Mouse (Mus musculus) ovary, postnatal 14 days (tissue): ENCODE results near the gene Baiap2l2.

Experiments used
- DNase-seq: peaks from one replicate; pipeline ENCODE4 v3.0.0; 2022; ENCODE audit warnings: low spot score

Gene Baiap2l2

DNA sequence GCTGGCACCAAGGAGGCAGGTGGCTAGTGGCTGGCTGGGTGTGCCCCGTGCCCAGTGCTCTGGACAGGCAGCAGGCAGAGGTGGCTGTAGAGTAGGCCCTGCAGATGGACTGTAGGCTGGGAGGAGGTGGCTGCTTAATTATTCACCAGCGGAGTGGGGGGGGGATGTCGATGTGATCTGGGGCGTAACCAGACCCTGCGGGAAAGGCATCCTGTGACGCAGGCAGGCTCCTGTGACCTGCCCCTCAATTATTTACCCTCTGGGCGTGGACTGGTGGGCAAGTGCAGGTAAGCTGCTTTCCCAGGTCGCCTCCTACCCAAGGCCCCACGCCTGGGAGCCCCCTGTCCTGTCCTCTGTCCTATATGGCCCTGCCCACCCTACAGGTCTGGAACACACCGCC lies at the start of gene Baiap2l2:
Baiap2l2 (minus strand) TSS at position 139 of the 400 bp plus-strand sequence.
- DNase-seq: no peak

DNA sequence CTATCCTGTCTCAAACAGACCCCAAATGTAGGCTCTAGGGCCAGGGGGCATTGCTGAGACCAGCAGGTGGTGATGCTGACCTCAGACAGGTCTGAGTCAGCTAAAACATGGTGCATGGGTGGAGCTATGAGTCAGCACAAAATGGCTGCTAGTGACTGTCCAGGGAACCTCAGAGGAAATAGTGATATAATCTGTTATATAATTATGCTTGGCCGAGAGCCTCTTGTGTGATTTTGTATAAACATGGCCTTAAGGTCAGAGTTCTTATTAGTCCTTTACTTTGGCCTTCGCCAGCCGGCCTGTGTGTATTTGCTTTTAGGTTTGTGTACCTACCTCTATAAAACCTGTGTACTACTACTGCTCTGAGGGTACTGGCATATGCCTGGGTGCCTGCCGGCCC lies 48.1 kb upstream of the Baiap2l2 start:
- no peak for DNase-seq

DNA sequence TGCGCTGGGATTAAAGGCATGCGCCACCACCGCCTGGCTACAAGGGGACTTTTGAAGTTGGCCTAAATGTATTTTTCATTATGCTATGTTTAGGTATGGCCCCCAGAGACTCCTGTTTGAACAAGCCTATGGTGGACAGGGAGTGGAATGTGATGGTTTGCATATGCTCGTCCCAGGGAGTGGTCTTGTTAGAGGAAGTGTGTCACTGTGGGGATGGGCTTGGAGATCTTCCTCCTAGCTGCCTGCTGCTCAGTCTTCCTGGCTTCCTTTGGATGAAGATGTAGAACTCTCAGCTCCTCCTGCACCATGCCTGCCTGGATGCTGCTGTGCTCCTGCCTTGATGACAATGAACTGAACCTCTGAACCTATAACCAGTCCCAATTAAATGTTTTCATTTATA lies 45.2 kb upstream of the Baiap2l2 start:
- DNase-seq: no peak

DNA sequence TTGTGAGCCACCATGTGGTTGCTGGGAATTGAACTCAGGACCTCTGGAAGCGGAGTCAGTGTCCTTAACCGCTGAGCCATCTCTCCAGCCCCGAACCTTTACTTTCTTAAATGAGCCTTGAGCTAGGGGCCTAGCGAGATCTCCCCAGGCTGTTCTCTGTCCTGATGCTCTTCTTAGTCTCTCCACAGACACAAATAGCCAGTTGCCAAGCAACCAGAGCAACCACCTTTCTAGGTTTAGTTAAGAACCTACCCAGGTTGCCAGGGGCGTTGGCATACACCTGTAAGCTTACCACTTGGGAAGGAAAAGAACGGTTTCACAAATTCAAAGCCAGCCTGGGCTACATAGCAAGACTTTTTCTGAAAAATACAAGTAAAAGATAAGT lies 44.6 kb upstream of the Baiap2l2 start:
- no peak for DNase-seq

DNA sequence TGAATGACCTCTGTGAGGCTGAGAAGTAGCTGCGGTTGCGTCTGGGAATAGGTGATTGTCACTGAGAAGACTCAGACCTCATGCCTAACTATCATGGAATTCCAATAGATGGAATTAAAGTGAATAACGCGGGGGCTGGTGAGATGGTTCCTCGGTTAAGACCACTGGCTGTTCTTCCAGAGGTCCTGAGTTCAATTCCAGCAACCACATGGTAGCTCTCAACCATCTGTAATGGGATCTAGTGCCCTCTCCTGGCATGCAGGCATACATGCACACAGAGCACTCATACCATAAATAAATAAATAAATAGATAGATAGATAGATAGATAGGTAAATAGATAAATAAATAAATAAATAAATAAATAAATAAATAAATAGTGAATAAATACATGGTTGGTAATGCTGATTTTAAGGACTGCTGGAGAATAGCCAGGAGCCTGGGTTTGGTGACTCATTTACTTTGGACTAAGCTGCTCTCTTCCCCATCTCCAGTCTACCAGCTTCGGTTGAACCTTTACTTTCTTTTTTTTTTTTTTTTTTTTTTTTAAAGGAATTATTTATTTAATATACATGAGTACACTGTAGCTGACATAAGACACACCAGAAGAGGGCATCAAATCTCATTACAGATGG lies 44.1 kb upstream of the Baiap2l2 start:
- no peak for DNase-seq

DNA sequence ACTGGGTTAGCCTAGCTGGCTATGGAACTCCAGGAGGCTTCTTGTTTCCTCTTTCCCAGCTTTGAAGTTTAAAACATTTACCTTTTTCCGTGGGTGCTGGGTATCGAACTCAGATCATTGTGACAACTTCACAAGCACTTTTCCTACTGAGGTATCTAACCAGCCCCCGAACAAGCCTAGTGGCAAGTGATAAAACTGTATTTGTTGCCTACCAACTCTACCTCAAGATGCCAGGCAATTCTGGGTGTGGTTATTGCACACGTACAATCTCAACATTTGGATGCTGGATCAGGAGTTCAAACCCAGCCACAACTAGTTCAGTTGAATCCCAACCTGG lies 43.6 kb upstream of the Baiap2l2 start:
- DNase-seq: no peak

DNA sequence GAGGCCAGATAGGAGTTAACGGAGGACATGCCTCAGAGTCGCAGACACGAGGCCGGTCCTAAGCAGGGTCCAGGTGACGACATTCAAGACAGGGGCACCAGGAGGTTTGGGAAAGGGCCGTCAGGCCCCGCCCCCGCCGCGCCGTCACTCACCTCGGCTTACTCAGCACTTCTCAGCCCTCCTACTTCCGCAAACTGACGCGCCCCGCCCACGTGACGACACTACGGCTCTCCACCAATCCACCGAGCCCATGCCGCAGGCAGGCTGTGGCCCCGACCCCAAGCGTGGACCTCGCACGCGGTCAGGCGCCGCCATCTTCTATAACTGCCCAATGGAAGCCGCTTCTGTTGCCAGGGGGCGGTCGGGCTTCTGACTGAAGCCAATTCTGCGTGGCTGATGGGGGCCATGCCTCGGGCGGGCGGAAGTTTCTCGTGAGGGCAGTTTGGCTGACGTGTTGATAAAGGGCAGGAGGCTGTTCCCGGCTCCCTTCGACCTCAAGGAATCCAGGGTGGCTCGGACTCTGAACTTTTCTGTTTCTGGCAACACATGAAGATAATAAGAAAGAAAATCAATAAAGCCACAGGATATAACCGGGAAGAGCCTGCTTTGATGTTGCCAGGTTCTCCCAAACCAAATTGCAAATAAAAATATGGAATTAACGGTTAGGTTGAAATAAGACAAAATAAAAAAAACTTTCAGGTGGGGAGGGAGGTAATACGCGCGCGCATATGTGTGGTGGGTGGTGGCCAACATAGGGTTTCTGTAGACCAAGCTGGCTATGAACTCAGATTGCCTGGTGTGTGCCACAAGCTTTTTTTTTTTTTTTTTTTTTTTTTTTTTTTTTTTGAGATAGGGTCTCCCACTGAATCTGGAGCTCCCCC lies 43.0 kb upstream of the Baiap2l2 start, which contains the start of gene Pla2g6:
Pla2g6 (minus strand) TSS at position 333 of the 881 bp plus-strand sequence.
- DNase-seq: peak; percentile 96

DNA sequence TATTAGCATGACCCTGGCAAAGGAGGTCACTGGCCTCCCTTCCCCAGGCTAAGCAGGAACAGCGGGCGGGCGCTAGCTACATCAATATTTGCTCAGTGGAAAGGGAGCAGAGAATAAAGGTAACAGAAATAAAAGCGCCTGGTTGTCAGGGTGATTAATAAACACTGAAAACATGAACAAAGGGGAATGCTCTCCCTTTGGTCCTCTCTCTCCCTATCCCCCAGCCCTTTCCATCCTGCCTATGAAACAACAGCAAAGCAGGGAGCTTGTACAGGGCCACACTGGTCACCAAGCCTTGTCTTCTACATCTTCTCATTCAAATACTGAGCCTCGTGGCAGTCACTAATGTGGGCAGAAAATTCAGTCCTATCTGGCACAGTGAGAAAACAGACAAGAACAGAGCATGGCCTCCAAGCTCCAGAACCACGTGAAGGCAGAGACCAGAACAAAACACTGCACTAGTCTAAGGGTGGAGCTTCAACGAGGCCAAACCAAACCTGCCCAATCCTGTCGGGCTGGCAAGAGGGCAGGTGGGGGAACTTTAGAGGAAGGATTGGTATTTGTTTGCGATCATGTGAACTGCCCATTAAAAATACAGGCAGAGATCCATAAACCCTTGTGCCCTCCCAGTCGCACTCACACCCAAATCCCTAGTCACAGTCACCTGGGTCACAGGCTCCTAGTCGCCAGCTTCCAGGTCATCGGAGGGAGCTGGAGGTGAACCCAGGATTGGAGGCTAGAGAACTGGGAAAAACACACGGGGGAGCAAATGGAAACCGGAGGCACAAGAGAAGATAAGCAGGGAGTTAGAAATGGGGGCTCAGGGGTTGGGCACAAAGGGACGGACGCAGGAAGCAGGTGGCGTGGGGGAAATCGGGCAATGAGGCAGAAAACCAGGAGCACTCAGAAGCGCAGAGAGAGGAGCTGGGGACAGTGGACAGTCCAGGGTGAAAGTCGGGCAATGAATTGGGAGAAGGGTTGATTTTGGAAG lies 41.9 kb upstream of the Baiap2l2 start:
- peak; percentile 34 for DNase-seq

DNA sequence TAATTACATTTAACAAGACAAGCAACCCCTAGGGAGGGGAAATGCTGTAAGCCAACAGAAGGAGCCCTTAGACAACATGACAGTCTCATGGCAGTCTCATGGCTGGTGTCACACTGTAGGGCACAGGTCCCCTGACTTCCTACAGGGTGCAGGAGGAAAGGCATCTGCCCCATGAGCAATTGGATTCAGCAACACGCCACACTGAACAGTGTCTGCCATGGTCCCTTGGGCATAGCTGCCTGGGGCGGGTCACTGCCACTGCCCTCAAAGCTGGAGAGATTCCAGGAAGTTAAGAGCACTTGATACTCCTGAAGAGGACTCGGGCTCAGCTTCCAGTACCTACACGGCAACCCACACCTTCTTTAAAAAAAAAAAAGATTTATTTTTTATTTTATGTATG lies 40.9 kb upstream of the Baiap2l2 start:
- no peak for DNase-seq

DNA sequence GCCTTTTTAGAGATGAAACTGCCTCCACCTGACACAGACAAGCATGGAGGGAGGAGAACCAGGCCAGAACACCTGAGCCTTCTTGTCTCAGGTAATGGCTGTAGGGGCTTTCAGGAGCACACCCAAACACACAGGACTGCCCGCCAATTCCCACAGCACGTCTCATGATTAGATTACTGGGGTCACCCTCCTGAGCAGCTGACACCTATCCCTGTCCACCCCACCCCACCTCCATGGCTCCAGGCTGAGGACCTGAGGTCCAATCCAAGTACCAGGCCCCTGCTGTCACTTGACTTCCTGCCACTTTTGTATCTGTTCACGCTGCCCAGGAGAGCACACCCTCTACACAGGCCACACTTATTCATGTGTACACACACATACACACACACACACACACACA lies 40.4 kb upstream of the Baiap2l2 start:
- DNase-seq: no peak

DNA sequence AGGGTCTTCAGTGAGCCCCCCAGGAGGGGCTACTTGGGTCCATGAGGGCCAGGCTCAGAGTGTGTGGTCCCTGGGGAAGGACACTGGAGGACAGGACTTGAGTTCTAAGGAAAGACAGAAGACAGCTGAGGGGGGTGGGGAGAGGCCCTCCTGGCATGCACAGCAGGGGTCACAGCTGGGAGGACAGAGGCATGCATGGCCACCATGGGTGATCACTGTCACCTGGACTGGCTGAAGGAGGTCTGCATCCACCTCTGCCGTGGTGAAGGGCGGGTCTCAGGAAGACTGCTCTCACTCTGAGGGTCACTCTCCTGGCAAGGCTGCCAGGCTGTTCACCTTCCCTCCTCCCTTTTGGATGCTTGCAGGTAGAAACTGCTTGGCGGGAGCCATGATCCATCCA lies 39.0 kb upstream of the Baiap2l2 start:
- no peak for DNase-seq

DNA sequence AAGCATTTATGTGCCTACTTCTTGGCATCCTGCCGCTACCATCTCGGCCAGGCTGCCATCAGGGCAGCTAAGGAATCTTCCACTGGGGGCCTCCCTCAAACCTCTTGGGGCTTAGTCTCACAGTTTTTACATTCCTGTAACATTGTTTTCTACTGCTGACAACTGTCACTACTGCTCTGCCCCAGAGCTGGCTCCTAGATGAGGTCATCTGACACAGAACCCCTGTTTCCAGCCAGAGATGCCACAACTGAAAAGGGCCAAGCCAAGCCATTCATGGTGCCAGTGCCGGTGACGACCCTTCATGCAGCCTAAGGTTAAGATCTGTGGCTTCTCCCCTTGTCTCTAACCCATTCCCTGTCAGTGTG lies 38.4 kb upstream of the Baiap2l2 start:
- DNase-seq: no peak

DNA sequence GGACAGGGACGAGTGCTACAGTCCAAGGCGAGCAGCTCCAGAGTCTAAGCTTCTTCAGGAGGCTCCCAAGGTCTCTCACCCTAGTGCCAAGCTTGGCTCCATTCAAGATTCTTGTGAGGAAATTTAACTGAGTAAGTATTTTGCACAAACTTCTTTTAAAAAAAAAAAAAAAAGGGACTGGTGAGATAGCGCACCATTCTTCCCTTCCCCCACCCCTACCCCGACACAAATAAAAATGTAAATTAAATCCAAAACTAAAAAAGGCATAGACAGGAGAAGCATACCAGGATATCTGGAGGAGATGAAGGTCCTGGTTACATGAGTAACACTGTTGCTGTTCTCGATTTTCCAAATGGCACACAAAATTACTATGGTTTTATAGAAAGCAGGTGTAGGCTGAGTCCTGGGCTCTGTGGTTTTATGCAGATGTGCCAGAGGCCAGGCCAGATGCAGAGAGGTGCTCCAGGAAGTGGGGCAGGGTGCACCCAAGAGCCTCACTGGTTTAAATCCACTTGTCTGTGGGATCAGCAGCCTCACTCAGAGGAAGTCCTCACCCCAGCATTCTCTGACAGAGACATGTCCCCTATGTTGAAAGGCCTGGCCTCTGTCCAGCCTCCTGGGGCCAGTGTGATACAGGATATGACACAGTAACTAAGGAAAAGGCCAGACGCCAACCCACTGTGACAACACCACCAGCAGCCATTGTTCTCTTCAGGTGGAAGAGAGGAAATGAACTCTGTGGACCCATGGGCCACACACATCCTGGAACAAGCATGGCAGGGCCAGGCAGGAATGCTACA lies 37.9 kb upstream of the Baiap2l2 start:
- peak; percentile 38 for DNase-seq

DNA sequence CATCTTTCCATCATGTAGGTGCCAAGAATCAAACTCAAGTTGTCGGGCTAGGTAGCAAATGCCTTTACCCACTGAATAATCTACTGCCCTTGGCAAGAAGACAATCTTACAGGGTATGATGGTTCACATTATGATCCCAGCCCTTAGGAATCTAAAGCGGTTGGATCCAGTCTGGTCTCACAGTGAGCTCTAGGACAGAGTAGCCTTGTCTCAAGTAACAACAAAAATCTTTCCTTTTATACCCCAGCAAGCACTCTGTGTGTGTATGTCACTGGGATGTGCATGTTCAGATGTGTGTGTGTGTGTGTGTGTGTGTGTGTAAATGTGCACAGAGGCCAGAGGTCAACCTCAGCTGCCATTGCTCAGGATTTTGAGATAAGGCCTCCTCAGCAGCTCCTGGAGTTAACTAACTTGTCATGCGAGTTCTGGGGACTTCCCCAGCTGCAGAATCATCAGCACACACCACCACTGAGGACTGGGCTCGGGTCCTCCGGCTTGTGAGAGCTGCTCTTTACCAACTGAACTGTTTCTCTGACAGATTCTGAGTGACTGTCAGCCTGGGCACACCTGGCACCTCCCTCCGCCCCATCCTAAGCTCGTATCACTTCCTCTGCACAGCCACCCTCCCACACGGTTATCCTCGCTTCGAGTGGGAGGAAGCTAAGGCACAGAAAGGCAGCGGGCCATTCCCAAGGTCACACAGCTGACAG lies 37.1 kb upstream of the Baiap2l2 start:
- DNase-seq: no peak

DNA sequence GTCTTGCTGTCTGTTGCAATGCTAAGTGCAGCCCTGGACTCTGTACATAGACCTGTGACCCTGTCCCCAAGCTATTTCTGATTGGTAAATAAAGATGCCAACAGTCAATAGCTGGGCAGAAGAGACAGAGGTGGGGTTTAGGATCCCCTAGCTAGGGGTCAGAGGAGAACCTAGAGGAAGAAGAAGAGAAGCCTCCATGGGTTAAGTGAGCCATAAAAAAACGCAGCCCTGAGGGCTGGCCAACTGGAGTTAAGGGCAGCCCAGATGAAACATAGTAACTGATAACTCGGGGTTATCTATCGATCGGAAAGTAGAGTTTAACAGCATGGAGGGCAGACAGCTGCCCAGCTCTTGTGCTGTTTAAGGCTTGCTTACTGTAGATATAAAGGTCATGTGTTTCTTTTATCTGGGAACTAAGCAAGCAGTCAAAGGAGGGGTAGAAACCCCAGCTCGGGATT lies 36.4 kb upstream of the Baiap2l2 start:
- DNase-seq: no peak

DNA sequence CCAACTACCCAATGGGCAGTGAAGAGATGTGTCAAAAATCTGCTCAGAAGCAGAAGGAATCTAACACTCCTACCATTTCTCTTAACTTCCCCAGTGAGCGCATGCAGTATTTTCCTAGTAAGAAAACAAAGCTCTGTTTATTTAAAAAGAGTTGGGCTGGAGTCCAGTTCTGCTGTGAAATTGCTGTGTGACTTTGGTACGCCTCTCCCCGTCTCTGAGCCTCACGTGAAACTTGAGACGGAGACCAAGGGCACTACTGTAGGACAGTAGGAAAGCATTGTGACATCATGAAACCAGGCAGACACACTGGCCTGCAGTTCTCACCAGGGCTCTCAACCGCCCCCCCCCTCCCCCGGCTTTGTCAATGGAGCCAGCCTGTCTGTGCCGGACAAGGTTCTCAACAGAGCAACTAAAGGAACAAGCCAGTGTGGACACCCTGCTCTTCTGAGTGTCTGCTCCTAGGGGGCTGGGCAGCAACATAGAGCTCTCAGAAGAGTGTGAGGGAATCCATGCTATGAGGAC lies 28.6 kb upstream of the Baiap2l2 start:
- DNase-seq: no peak

DNA sequence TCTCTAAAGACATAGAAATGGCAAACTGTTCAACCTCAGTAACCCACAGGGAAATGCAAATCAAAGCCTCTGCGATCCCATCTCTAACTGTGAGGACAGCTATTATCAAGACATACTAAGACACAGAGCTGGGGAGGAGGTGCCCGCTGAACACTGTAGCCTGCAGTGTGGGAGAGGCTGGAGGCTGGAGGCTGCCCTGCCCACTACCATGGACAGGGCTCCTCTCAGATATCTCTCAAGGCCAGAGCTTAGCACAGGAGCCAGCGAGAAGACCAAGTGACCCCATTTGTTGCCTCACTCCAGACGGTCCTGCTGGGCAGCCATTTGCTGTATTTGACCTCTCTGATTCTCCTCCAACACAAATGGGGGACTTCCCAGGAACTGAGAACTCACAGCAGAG lies 22.5 kb upstream of the Baiap2l2 start:
- no peak for DNase-seq

DNA sequence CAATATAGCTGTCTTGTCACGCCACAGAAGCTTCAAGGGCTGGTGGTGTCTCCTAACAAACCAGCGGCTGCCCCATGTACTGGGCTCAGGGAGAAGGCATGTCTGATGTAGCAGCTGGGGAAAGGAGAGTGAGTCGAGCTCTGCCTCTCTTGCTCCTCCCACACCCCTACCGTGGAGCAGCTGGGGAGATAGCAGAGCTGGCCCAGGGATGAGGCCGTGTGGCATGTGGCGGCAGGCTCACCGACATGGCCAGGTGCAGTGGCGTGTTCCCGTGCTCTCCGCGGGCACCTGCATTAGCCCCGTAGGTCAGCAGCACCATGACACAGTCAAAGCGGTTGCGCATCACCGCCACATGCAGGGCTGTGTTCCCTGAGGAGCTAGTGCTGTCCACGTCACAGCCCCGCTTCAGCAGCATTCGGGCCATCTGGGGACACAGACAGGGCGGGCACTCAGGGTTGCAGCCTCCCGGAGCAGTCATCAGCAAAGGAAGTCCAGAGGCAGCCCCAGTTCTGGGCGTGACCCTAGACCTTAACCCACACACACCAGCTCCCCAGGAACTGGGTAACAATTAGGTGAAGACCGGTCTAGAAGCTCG lies 20.8 kb upstream of the Baiap2l2 start:
- no peak for DNase-seq

DNA sequence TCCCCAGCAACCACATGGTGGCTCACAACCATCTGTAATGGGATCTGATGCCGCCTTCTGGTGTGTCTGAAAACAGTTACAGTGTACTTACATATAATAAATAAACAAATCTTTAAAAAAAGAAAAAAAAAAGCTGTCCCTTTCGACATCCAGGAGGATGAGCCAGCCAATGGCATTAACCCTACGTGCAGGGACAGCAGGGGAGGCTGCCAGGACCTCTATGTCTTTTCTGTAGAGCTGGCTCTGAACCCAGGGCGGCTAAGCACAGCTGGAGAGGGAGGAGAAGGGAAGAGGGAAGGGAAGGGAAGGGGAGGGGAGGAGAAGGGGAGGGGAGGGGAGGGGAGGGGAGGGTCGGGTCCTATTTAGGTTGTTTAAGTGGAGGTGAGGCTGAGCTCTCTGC lies 19.5 kb upstream of the Baiap2l2 start:
- DNase-seq: no peak

DNA sequence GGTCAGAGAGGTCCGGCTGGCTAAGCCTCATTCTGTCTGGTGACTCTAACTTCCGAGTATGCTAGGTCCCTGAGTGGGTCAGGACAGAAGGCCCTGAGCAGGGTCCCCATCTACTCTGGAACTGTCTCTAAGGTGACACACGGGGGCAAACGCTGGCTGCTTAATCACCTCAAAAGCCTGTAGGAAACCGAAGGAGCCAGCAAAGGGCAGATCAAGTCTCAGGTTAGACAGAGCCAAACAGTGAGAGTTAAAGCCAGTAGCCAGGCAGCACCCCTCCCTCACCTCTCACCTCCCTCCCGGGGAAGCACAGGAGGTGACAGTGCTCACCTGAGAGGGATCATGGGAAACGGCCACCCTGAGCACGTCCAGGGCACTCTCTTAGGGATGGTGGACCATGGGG lies 18.4 kb upstream of the Baiap2l2 start:
- DNase-seq: no peak
